Mouse (Mus musculus): ENCODE results near the gene Szrd1. TPM values are rescaled to one million over a fixed set of nuclear protein-coding genes. Genes with fewer than 3 reads are reported as not detected.
A peak's percentile ranks its signal among the peaks of the same experiment; 100 is the strongest.

Gene Szrd1
- polyA plus RNA-seq (2014; fragmentation: Nextera tagmentation; extraction: Ambion mirVana) = 20.8 and 24.0 TPM in 2 replicates

- Histone ChIP-seq H3K27ac (replicated peaks in 1 of 2; ENCODE audit: control insufficient read depth in 1 of 2, insufficient read depth in 1 of 2, low read depth in 2 of 2, low read length in 2 of 2) (peak within 1 kb of the TSS; percentile 81 to 94), H3K4me1 (ENCODE audit: control insufficient read depth in 2 of 2, insufficient read depth in 2 of 2, low read length in 2 of 2) (peaks cover 23 to 35% of the 10 kb centered on the region in 2 experiments), H3K9me3 (ENCODE audit: control insufficient read depth, low read length) (no peaks in the 10 kb centered on the region), H3K27me3 (ENCODE audit: control insufficient read depth, insufficient read depth, low read length) (no peaks in the 10 kb centered on the region), H3K36me3 (ENCODE audit: control insufficient read depth, insufficient read depth, low read length) (no peaks in the 10 kb centered on the region), H3K4me3 (ENCODE audit: control insufficient read depth in 1 of 2, insufficient read depth in 1 of 2, low read depth in 1 of 2, low read length in 2 of 2) (peak within 1 kb of the TSS; percentile 80 to 92), H3K9ac (ENCODE audit: low read length) (peak within 1 kb of the TSS; percentile 88), H3K4me2 (ENCODE audit: low read length) (peak within 1 kb of the TSS; percentile 75)
- peak; percentile 94 for ATAC-seq (ENCODE audit: insufficient number of reproducible peaks, insufficient read depth, low FRiP score, low read depth)
- WGBS = under 1% methylated on average over 63 of the region's 63 CpGs
These were observed at the start of gene Szrd1 for GRCm38 (mm10) chr4:141139116-141139970. TSS of gene Szrd1 (minus strand) at chr4:141139775.

GRCm38 (mm10) chr4:141186923-141187836 lies 47.6 kb upstream of the Szrd1 start:
- H3K4me3 ChIP-seq (ENCODE audit: control insufficient read depth in 1 of 2, insufficient read depth in 1 of 2, low read depth in 1 of 2, low read length in 2 of 2) = no peak overlapping the region
- H3K27ac ChIP-seq (replicated peaks in 1 of 2; ENCODE audit: control insufficient read depth in 1 of 2, insufficient read depth in 1 of 2, low read depth in 2 of 2, low read length in 2 of 2) = peak overlapping the region; percentile 18 to 46; a peak in 2 of 4 replicates
- ATAC-seq (ENCODE audit: insufficient number of reproducible peaks, insufficient read depth, low FRiP score, low read depth) = no peak
- 60% methylated on average over 9 of the region's 9 CpGs for WGBS
- peaks cover 28% of the 10 kb centered on the region for H3K36me3 ChIP-seq (ENCODE audit: control insufficient read depth, insufficient read depth, low read length)
- no peaks in the 10 kb centered on the region for H3K27me3 ChIP-seq (ENCODE audit: control insufficient read depth, insufficient read depth, low read length)
- H3K4me1 ChIP-seq (ENCODE audit: control insufficient read depth in 2 of 2, insufficient read depth in 2 of 2, low read length in 2 of 2) = peaks cover 4 to 17% of the 10 kb centered on the region in 2 experiments
- H3K9me3 ChIP-seq (ENCODE audit: control insufficient read depth, low read length) = no peaks in the 10 kb centered on the region
- 0 out of 2 replicates have a peak overlapping the region, but pooled peaks have one; percentile 17 for H3K9ac ChIP-seq (ENCODE audit: low read length)
- H3K4me2 ChIP-seq (ENCODE audit: low read length) = no peak overlapping the region

- Histone ChIP-seq H3K4me2 (ENCODE audit: low read length) (no peak overlapping the region), H3K9ac (ENCODE audit: low read length) (no peak overlapping the region), H3K36me3 (ENCODE audit: control insufficient read depth, insufficient read depth, low read length) (peaks cover 33% of the 10 kb centered on the region), H3K27ac (replicated peaks in 1 of 2; ENCODE audit: control insufficient read depth in 1 of 2, insufficient read depth in 1 of 2, low read depth in 2 of 2, low read length in 2 of 2) (no peak overlapping the region), H3K27me3 (ENCODE audit: control insufficient read depth, insufficient read depth, low read length) (no peaks in the 10 kb centered on the region), H3K4me1 (ENCODE audit: control insufficient read depth in 2 of 2, insufficient read depth in 2 of 2, low read length in 2 of 2) (peaks cover 4 to 17% of the 10 kb centered on the region in 2 experiments), H3K9me3 (ENCODE audit: control insufficient read depth, low read length) (no peaks in the 10 kb centered on the region), H3K4me3 (ENCODE audit: control insufficient read depth in 1 of 2, insufficient read depth in 1 of 2, low read depth in 1 of 2, low read length in 2 of 2) (no peak overlapping the region)
- ATAC-seq (ENCODE audit: insufficient number of reproducible peaks, insufficient read depth, low FRiP score, low read depth) = no peak
- 92% methylated on average over 4 of the region's 4 CpGs for WGBS
These were observed 44.9 kb upstream of the Szrd1 start for GRCm38 (mm10) chr4:141184426-141184825.

- H3K36me3 ChIP-seq (ENCODE audit: control insufficient read depth, insufficient read depth, low read length) = peaks cover 35% of the 10 kb centered on the region
- peaks cover 4 to 17% of the 10 kb centered on the region in 2 experiments for H3K4me1 ChIP-seq (ENCODE audit: control insufficient read depth in 2 of 2, insufficient read depth in 2 of 2, low read length in 2 of 2)
- no peak overlapping the region for H3K9ac ChIP-seq (ENCODE audit: low read length)
- no peaks in the 10 kb centered on the region for H3K27me3 ChIP-seq (ENCODE audit: control insufficient read depth, insufficient read depth, low read length)
- H3K9me3 ChIP-seq (ENCODE audit: control insufficient read depth, low read length) = no peaks in the 10 kb centered on the region
- no peak overlapping the region for H3K27ac ChIP-seq (replicated peaks in 1 of 2; ENCODE audit: control insufficient read depth in 1 of 2, insufficient read depth in 1 of 2, low read depth in 2 of 2, low read length in 2 of 2)
- ATAC-seq (ENCODE audit: insufficient number of reproducible peaks, insufficient read depth, low FRiP score, low read depth) = no peak
- H3K4me3 ChIP-seq (ENCODE audit: control insufficient read depth in 1 of 2, insufficient read depth in 1 of 2, low read depth in 1 of 2, low read length in 2 of 2) = no peak overlapping the region
- no peak overlapping the region for H3K4me2 ChIP-seq (ENCODE audit: low read length)
- WGBS = 86% methylated on average over 2 of the region's 2 CpGs
These were observed 44.4 kb upstream of the Szrd1 start for GRCm38 (mm10) chr4:141183932-141184331.

- H3K36me3 ChIP-seq (ENCODE audit: control insufficient read depth, insufficient read depth, low read length) = peaks cover 47% of the 10 kb centered on the region
- WGBS = 92% methylated on average over 6 of the region's 6 CpGs
- no peak for ATAC-seq (ENCODE audit: insufficient number of reproducible peaks, insufficient read depth, low FRiP score, low read depth)
- H3K9ac ChIP-seq (ENCODE audit: low read length) = no peak overlapping the region
- no peak overlapping the region for H3K4me2 ChIP-seq (ENCODE audit: low read length)
- H3K4me3 ChIP-seq (ENCODE audit: control insufficient read depth in 1 of 2, insufficient read depth in 1 of 2, low read depth in 1 of 2, low read length in 2 of 2) = no peak overlapping the region
- H3K9me3 ChIP-seq (ENCODE audit: control insufficient read depth, low read length) = no peaks in the 10 kb centered on the region
- H3K27me3 ChIP-seq (ENCODE audit: control insufficient read depth, insufficient read depth, low read length) = no peaks in the 10 kb centered on the region
- H3K27ac ChIP-seq (replicated peaks in 1 of 2; ENCODE audit: control insufficient read depth in 1 of 2, insufficient read depth in 1 of 2, low read depth in 2 of 2, low read length in 2 of 2) = no peak overlapping the region
- H3K4me1 ChIP-seq (ENCODE audit: control insufficient read depth in 2 of 2, insufficient read depth in 2 of 2, low read length in 2 of 2) = peaks cover 3 to 14% of the 10 kb centered on the region in 2 experiments
These were observed 42.4 kb upstream of the Szrd1 start for GRCm38 (mm10) chr4:141181981-141182380.

GRCm38 (mm10) chr4:141180831-141181230 lies 41.3 kb upstream of the Szrd1 start:
- H3K36me3 ChIP-seq (ENCODE audit: control insufficient read depth, insufficient read depth, low read length) = peaks cover 51% of the 10 kb centered on the region
- WGBS = 86% methylated on average over 8 of the region's 8 CpGs
- H3K4me3 ChIP-seq (ENCODE audit: control insufficient read depth in 1 of 2, insufficient read depth in 1 of 2, low read depth in 1 of 2, low read length in 2 of 2) = no peak overlapping the region

GRCm38 (mm10) chr4:141178500-141178899 lies 38.9 kb upstream of the Szrd1 start:
- Histone ChIP-seq H3K9ac (ENCODE audit: low read length) (no peak overlapping the region), H3K4me1 (ENCODE audit: control insufficient read depth in 2 of 2, insufficient read depth in 2 of 2, low read length in 2 of 2) (peaks cover 8 to 15% of the 10 kb centered on the region in 2 experiments; a peak in 3 of 4 replicates), H3K9me3 (ENCODE audit: control insufficient read depth, low read length) (no peaks in the 10 kb centered on the region), H3K4me3 (ENCODE audit: control insufficient read depth in 1 of 2, insufficient read depth in 1 of 2, low read depth in 1 of 2, low read length in 2 of 2) (no peak overlapping the region), H3K4me2 (ENCODE audit: low read length) (no peak overlapping the region), H3K27ac (replicated peaks in 1 of 2; ENCODE audit: control insufficient read depth in 1 of 2, insufficient read depth in 1 of 2, low read depth in 2 of 2, low read length in 2 of 2) (no peak overlapping the region), H3K27me3 (ENCODE audit: control insufficient read depth, insufficient read depth, low read length) (no peaks in the 10 kb centered on the region), H3K36me3 (ENCODE audit: control insufficient read depth, insufficient read depth, low read length) (peaks cover 46% of the 10 kb centered on the region)
- 88% methylated on average over 4 of the region's 4 CpGs for WGBS
- ATAC-seq (ENCODE audit: insufficient number of reproducible peaks, insufficient read depth, low FRiP score, low read depth) = no peak

More at GRCm38 (mm10) chr4:141180831-141181230, 41.3 kb upstream of the Szrd1 start:
- Histone ChIP-seq H3K27me3 (ENCODE audit: control insufficient read depth, insufficient read depth, low read length) (no peaks in the 10 kb centered on the region), H3K9ac (ENCODE audit: low read length) (no peak overlapping the region), H3K27ac (replicated peaks in 1 of 2; ENCODE audit: control insufficient read depth in 1 of 2, insufficient read depth in 1 of 2, low read depth in 2 of 2, low read length in 2 of 2) (no peak overlapping the region), H3K9me3 (ENCODE audit: control insufficient read depth, low read length) (no peaks in the 10 kb centered on the region), H3K4me2 (ENCODE audit: low read length) (no peak overlapping the region), H3K4me1 (ENCODE audit: control insufficient read depth in 2 of 2, insufficient read depth in 2 of 2, low read length in 2 of 2) (peaks cover 6 to 14% of the 10 kb centered on the region in 2 experiments; a peak in 3 of 4 replicates)
- no peak for ATAC-seq (ENCODE audit: insufficient number of reproducible peaks, insufficient read depth, low FRiP score, low read depth)

All from heart, embryonic 14.5 days (tissue).